Mouse (Mus musculus): ENCODE measurements around the gene Hoxd4. TPM values are rescaled to one million over a fixed set of nuclear protein-coding genes. Genes with fewer than 3 reads are reported as not detected.

Gene Hoxd4
- polyA plus RNA-seq, 1 experiment: not detected

DNA sequence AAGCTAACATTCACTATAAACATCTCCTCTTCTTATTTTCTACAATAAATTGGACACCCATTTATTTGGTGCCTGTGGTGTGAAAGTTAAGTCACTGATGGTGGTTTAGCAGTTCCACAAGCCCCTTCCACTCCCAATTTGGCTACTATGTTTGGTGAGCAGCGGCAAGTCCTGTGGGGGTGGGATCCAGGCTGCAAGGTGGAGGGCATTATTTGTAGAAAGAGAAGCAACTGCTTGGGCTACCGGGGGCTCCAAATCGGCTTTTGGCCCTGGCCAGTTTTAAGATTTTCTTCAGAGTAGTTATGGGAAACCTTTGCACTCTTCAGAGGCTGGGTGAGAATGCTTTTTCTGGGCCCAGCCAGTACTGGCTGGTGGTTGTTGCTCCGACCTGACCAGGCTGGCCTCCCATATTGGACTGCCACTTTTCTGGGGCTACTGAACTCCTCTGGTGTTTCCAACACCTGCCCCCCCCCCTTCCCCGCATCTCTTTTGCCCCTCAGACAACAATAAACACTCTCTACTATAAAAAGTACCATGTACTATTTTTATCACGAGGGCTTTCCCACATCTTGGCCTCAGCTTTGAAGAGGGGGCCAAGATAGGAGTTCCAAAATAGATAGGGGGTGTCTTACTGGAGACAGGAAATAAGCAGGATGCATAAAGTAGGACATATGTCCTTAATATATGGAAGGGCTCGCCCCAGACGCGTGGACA, 20.2 kb downstream of the Hoxd4 start:
- Histone ChIP-seq H3K4me2 (ENCODE audit: low read depth) (no peak overlapping the region), H3ac (ENCODE audit: control insufficient read depth, insufficient read length) (no peak overlapping the region), H3K4me3 (no peak overlapping the region), H3K79me2 (ENCODE audit: control insufficient read depth, insufficient read depth) (no peaks in the 10 kb centered on the region), H3K36me3 (ENCODE audit: control insufficient read depth, insufficient read depth) (no peaks in the 10 kb centered on the region), H3K27me3 (ENCODE audit: control insufficient read depth, insufficient read depth, insufficient read length) (peaks cover 64% of the 10 kb centered on the region)
- TF ChIP-seq USF1 (IDR thresholded peaks at IDR 0.05; ENCODE audit: low read depth) (no peak), SRF (IDR thresholded peaks at IDR 0.05; ENCODE audit: control insufficient read depth, insufficient read length, low read depth) (no peak), MYOG (IDR thresholded peaks at IDR 0.05; ENCODE audit: control insufficient read depth in 1 of 3, insufficient read depth in 1 of 3, insufficient read length in 2 of 3, low read depth in 2 of 3) (no peak), TCF3 (IDR thresholded peaks at IDR 0.05; ENCODE audit: insufficient read length, low read depth) (no peak), REST (IDR thresholded peaks at IDR 0.05; ENCODE audit: insufficient read depth, insufficient read length) (no peak), E2F4 (IDR thresholded peaks at IDR 0.05; ENCODE audit: insufficient read depth) (no peak), MAX (IDR thresholded peaks at IDR 0.05; ENCODE audit: low read depth) (no peak), CEBPB (IDR thresholded peaks at IDR 0.05; ENCODE audit: insufficient read depth, poor library complexity, severe bottlenecking) (no peak), MYOD1 (IDR thresholded peaks at IDR 0.05; ENCODE audit: control insufficient read depth in 1 of 3, insufficient read length in 2 of 3, low read depth in 2 of 3) (no peak), TCF12 (IDR thresholded peaks at IDR 0.05; ENCODE audit: insufficient read depth, poor library complexity, severe bottlenecking) (no peak), POLR2A (IDR thresholded peaks at IDR 0.05; ENCODE audit: insufficient read length, low read depth) (no peak), POLR2AphosphoS2 (IDR thresholded peaks at IDR 0.05; ENCODE audit: insufficient read length, low read depth) (no peak)

DNA sequence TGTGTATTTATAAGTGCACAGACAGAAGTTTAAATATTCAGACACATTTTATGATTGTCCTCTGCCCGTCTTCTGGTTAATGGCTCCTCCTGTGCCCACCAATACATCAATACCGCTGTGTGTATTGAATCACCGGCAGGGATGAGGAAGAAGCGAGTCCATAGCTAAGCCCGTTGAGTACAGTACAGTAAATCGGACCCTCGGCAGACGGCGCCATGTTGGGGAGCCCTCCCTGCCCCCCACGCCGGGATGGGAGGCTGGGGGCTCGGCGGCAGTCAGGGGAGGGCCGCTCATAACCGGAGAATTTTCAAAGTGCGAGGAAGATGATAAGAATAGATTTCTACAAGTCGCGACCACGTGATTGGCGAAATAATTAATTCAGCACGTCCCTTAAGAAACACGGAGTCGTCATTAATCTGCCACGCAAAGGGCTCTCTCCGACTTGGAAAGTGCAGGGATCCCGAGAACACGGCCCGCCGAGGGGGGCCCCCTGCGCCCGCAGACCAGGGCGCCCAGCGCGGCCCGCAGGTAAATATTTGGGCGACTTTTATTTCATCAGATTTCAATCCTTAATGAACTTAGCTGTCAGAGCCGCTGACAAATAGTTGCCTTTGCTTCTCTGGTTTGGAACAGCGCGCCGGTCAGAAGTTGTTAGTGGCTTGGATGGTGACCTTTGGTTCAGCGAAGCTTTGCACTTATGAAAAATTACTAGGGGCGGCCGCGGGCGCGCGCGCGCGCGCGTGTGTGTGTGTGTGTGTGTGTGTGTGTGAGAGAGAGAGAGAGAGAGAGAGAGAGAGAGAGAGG, 21.0 kb downstream of the Hoxd4 start:
- no peak overlapping the region for H3K4me2 ChIP-seq (ENCODE audit: low read depth)
- H3K4me3 ChIP-seq: no peak overlapping the region
- TF ChIP-seq MYOD1 (IDR thresholded peaks at IDR 0.05; ENCODE audit: control insufficient read depth in 1 of 3, insufficient read length in 2 of 3, low read depth in 2 of 3) (no peak), MYOG (IDR thresholded peaks at IDR 0.05; ENCODE audit: control insufficient read depth in 1 of 3, insufficient read depth in 1 of 3, insufficient read length in 2 of 3, low read depth in 2 of 3) (no peak), POLR2A (IDR thresholded peaks at IDR 0.05; ENCODE audit: insufficient read length, low read depth) (no peak), CEBPB (IDR thresholded peaks at IDR 0.05; ENCODE audit: insufficient read depth, poor library complexity, severe bottlenecking) (no peak), E2F4 (IDR thresholded peaks at IDR 0.05; ENCODE audit: insufficient read depth) (no peak), USF1 (IDR thresholded peaks at IDR 0.05; ENCODE audit: low read depth) (no peak), SRF (IDR thresholded peaks at IDR 0.05; ENCODE audit: control insufficient read depth, insufficient read length, low read depth) (no peak), MAX (IDR thresholded peaks at IDR 0.05; ENCODE audit: low read depth) (no peak), REST (IDR thresholded peaks at IDR 0.05; ENCODE audit: insufficient read depth, insufficient read length) (no peak), TCF3 (IDR thresholded peaks at IDR 0.05; ENCODE audit: insufficient read length, low read depth) (no peak), TCF12 (IDR thresholded peaks at IDR 0.05; ENCODE audit: insufficient read depth, poor library complexity, severe bottlenecking) (no peak), POLR2AphosphoS2 (IDR thresholded peaks at IDR 0.05; ENCODE audit: insufficient read length, low read depth) (no peak)
- H3K79me2 ChIP-seq (ENCODE audit: control insufficient read depth, insufficient read depth): no peaks in the 10 kb centered on the region
- H3K36me3 ChIP-seq (ENCODE audit: control insufficient read depth, insufficient read depth): no peaks in the 10 kb centered on the region
- H3K27me3 ChIP-seq (ENCODE audit: control insufficient read depth, insufficient read depth, insufficient read length): peaks cover 61% of the 10 kb centered on the region
- no peak overlapping the region for H3ac ChIP-seq (ENCODE audit: control insufficient read depth, insufficient read length)

DNA sequence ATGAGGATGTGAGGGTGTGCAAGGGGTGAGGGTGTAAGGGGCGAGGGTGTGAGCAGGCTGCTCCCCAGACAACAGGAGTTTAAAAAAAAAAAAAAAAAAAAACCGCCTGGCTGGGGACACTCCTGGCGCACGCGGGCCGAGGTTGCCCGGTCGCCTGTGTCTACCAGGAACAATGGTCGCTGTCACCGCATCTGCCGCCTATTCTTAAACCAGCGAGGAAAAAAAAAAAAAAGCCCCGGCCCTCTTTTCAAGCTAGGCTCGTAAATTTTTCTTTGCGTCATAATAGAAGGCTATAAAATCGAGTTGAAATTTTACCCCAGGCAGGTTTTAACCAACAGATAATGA, 21.6 kb downstream of the Hoxd4 start:
- H3K4me2 ChIP-seq (ENCODE audit: low read depth): no peak overlapping the region
- TF ChIP-seq POLR2A (IDR thresholded peaks at IDR 0.05; ENCODE audit: insufficient read length, low read depth) (no peak), USF1 (IDR thresholded peaks at IDR 0.05; ENCODE audit: low read depth) (no peak), MAX (IDR thresholded peaks at IDR 0.05; ENCODE audit: low read depth) (no peak), TCF12 (IDR thresholded peaks at IDR 0.05; ENCODE audit: insufficient read depth, poor library complexity, severe bottlenecking) (no peak)
- H3K36me3 ChIP-seq (ENCODE audit: control insufficient read depth, insufficient read depth): no peaks in the 10 kb centered on the region
- no peaks in the 10 kb centered on the region for H3K79me2 ChIP-seq (ENCODE audit: control insufficient read depth, insufficient read depth)
- no peak overlapping the region for H3ac ChIP-seq (ENCODE audit: control insufficient read depth, insufficient read length)
- H3K27me3 ChIP-seq (ENCODE audit: control insufficient read depth, insufficient read depth, insufficient read length): peaks cover 61% of the 10 kb centered on the region
- no peak overlapping the region for H3K4me3 ChIP-seq

DNA sequence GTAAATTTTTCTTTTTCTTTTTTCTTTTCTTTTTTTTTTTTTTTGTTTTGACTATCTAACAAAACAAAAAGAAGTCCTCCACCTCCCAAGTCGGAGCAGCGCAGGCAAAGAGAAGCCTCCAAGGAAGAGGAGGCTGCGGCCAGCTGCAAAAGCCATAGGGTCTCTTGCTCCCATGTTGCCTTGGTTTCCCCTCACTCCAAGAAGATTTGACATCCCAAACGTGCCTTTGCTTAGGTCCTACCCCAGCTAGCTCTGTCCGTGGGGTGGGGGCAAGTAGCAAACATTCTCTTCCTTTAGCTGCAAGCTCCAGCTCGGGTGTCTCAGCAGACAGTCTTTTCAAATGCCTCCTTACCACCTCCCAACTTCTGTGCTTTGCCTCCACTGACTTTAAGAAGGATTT, 22.0 kb downstream of the Hoxd4 start:
- no peak overlapping the region for H3ac ChIP-seq (ENCODE audit: control insufficient read depth, insufficient read length)
- H3K4me3 ChIP-seq: no peak overlapping the region
- H3K36me3 ChIP-seq (ENCODE audit: control insufficient read depth, insufficient read depth): no peaks in the 10 kb centered on the region
- no peak for TF ChIP-seq MYOG (IDR thresholded peaks at IDR 0.05; ENCODE audit: control insufficient read depth in 1 of 3, insufficient read depth in 1 of 3, insufficient read length in 2 of 3, low read depth in 2 of 3)
- TF ChIP-seq USF1 (IDR thresholded peaks at IDR 0.05; ENCODE audit: low read depth): no peak
- no peak for TF ChIP-seq CEBPB (IDR thresholded peaks at IDR 0.05; ENCODE audit: insufficient read depth, poor library complexity, severe bottlenecking)
- TF ChIP-seq POLR2AphosphoS2 (IDR thresholded peaks at IDR 0.05; ENCODE audit: insufficient read length, low read depth): no peak
- TF ChIP-seq MYOD1 (IDR thresholded peaks at IDR 0.05; ENCODE audit: control insufficient read depth in 1 of 3, insufficient read length in 2 of 3, low read depth in 2 of 3): no peak
- TF ChIP-seq POLR2A (IDR thresholded peaks at IDR 0.05; ENCODE audit: insufficient read length, low read depth): no peak
- no peak for TF ChIP-seq TCF3 (IDR thresholded peaks at IDR 0.05; ENCODE audit: insufficient read length, low read depth)
- H3K4me2 ChIP-seq (ENCODE audit: low read depth): no peak overlapping the region
- peaks cover 61% of the 10 kb centered on the region for H3K27me3 ChIP-seq (ENCODE audit: control insufficient read depth, insufficient read depth, insufficient read length)
- no peaks in the 10 kb centered on the region for H3K79me2 ChIP-seq (ENCODE audit: control insufficient read depth, insufficient read depth)

Measured in myocyte (in vitro differentiated cells).